Mouse (Mus musculus): ENCODE measurements around the gene Fgfr2. TPM values are rescaled to one million over a fixed set of nuclear protein-coding genes. Genes with fewer than 3 reads are reported as not detected.

Gene Fgfr2
- polyA plus RNA-seq, 1 experiment from 2014 or later, result 93.6 TPM

DNA sequence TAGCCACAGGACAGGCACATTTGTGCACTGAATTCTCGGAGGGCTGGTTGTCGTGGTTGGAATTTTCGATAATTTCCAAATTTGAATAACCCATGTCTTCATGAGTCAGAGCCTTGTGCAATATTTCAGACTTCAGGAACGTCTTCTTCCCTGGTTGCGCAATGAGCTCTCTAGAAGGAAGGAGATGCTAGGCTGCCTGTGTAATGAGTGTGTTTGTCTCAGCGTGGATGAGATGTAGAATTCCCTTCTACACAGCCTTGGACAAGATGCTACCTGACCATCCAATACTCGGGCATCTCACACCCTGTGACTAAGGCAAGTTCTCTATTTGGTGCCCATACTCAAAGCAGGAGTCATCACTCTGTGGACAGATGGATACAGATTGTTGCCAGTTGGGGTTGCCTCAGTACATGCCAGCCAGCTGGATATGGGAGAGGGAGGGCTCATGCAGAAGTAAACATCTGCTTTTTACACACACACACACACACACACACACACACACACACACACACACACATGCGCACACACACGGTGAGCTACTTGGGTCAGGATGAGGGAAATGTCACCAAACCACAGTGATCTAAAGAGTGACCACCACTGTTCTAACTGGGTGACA is 2179.8 kb downstream of the Fgfr2 start:
- no peaks in the 10 kb centered on the region for H3K9me3 ChIP-seq (ENCODE audit: control insufficient read depth, low read length)
- no peak overlapping the region for H3K27ac ChIP-seq (ENCODE audit: low read depth, low read length)
- no peaks in the 10 kb centered on the region for H3K4me1 ChIP-seq (replicated peaks; ENCODE audit: control insufficient read depth, insufficient read depth, low read length)
- no peak overlapping the region for H3K4me2 ChIP-seq (ENCODE audit: low read depth, low read length, severe bottlenecking)
- H3K4me3 ChIP-seq (ENCODE audit: low read depth, low read length), result no peak overlapping the region
- no peak for ATAC-seq (replicated peaks; ENCODE audit: low FRiP score)
- no peaks in the 10 kb centered on the region for H3K36me3 ChIP-seq (ENCODE audit: control insufficient read depth, insufficient read depth, low read length)
- WGBS, result 90% methylated on average over 9 of the region's 9 CpGs
- H3K27me3 ChIP-seq (ENCODE audit: control insufficient read depth, insufficient read depth, low read length), result no peaks in the 10 kb centered on the region
- peak; percentile 9 for DNase-seq (ENCODE audit: low spot score)
- no peak overlapping the region for H3K9ac ChIP-seq (ENCODE audit: low read length)

DNA sequence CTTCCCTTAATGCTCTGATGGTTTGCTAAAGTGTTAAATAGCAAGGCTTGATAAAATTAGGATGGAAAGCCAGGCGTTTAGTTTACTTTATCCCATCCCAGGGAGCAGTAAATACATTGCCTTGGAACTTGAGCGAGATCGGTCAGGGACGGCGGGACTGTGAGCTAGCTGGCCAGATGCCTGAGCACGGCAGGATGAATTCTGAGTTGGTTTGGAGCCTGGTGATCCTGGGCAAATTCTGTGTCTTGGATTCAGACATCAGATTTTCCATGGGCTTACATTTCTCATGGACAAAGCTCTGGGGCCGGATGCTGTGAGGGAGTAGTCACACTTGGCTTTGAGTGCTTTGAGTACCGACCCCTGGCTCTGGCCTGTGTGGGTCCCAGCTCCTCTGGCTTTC is 2182.4 kb downstream of the Fgfr2 start:
- no peaks in the 10 kb centered on the region for H3K9me3 ChIP-seq (ENCODE audit: control insufficient read depth, low read length)
- no peak overlapping the region for H3K9ac ChIP-seq (ENCODE audit: low read length)
- H3K4me1 ChIP-seq (replicated peaks; ENCODE audit: control insufficient read depth, insufficient read depth, low read length), result peaks cover 8% of the 10 kb centered on the region
- H3K36me3 ChIP-seq (ENCODE audit: control insufficient read depth, insufficient read depth, low read length), result no peaks in the 10 kb centered on the region
- DNase-seq (ENCODE audit: low spot score) (peak; percentile 23), ATAC-seq (replicated peaks; ENCODE audit: low FRiP score) (no peak)
- no peak overlapping the region for H3K27ac ChIP-seq (ENCODE audit: low read depth, low read length)
- H3K4me2 ChIP-seq (ENCODE audit: low read depth, low read length, severe bottlenecking), result no peak overlapping the region
- no peak overlapping the region for H3K4me3 ChIP-seq (ENCODE audit: low read depth, low read length)
- 90% methylated on average over 8 of the region's 8 CpGs for WGBS
- peaks cover 26% of the 10 kb centered on the region for H3K27me3 ChIP-seq (ENCODE audit: control insufficient read depth, insufficient read depth, low read length)

DNA sequence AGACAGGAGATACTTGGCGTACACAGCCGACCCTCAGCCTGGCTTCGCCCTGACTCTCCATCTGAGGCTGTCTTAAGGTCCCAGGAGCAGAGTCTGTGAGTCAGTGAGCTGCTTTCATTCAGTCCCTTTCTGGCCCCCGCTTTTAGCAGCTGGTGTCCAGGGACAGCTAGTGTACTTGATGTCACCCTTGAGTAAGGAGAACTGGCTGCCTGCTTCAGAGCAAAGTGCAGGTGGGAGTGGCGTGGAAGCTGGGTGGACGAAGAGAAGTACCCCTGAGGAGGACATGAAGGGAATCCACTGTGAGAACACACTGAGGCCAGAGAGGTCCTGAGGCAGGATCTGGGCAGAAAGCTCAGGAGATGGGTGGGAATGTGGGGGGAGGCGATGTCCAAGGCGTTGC is 2184.3 kb downstream of the Fgfr2 start:
- H3K9ac ChIP-seq (ENCODE audit: low read length), result no peak overlapping the region
- 91% methylated on average over 8 of the region's 8 CpGs for WGBS
- H3K27ac ChIP-seq (ENCODE audit: low read depth, low read length), result no peak overlapping the region
- H3K27me3 ChIP-seq (ENCODE audit: control insufficient read depth, insufficient read depth, low read length), result peaks cover 43% of the 10 kb centered on the region
- no peaks in the 10 kb centered on the region for H3K9me3 ChIP-seq (ENCODE audit: control insufficient read depth, low read length)
- no peaks in the 10 kb centered on the region for H3K36me3 ChIP-seq (ENCODE audit: control insufficient read depth, insufficient read depth, low read length)
- no peak overlapping the region for H3K4me3 ChIP-seq (ENCODE audit: low read depth, low read length)
- ATAC-seq (replicated peaks; ENCODE audit: low FRiP score) (no peak), DNase-seq (ENCODE audit: low spot score) (peak; percentile 33)
- H3K4me1 ChIP-seq (replicated peaks; ENCODE audit: control insufficient read depth, insufficient read depth, low read length), result peaks cover 9% of the 10 kb centered on the region
- H3K4me2 ChIP-seq (ENCODE audit: low read depth, low read length, severe bottlenecking), result no peak overlapping the region

DNA sequence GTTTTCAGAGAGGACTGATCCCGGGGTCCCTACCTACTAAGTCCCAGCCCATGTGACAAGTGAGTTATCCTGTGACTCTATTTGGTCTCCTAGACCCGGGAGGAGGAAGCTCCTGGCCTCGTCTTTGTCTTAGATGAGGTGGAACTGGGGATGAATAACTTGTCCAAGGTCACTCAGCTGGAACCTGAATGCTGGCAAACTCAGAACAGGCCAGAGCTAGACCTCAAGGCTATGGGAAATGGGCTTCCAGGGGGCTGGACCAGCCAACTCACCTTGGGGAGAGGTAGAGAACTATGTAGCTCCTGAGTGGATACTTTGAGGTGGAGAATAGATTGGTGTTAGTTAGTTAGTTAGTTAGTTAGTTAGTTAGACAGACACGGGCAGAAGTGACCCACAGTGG is 2185.1 kb downstream of the Fgfr2 start:
- Histone ChIP-seq H3K4me3 (ENCODE audit: low read depth, low read length) (no peak overlapping the region), H3K36me3 (ENCODE audit: control insufficient read depth, insufficient read depth, low read length) (no peaks in the 10 kb centered on the region), H3K27ac (ENCODE audit: low read depth, low read length) (no peak overlapping the region), H3K27me3 (ENCODE audit: control insufficient read depth, insufficient read depth, low read length) (peaks cover 47% of the 10 kb centered on the region), H3K9me3 (ENCODE audit: control insufficient read depth, low read length) (no peaks in the 10 kb centered on the region), H3K4me1 (replicated peaks; ENCODE audit: control insufficient read depth, insufficient read depth, low read length) (peaks cover 9% of the 10 kb centered on the region), H3K9ac (ENCODE audit: low read length) (no peak overlapping the region), H3K4me2 (ENCODE audit: low read depth, low read length, severe bottlenecking) (no peak overlapping the region)
- DNase-seq (ENCODE audit: low spot score), result peak; percentile 37
- ATAC-seq (replicated peaks; ENCODE audit: low FRiP score), result no peak
- WGBS, result 67% methylated on average over 4 of the region's 4 CpGs

DNA sequence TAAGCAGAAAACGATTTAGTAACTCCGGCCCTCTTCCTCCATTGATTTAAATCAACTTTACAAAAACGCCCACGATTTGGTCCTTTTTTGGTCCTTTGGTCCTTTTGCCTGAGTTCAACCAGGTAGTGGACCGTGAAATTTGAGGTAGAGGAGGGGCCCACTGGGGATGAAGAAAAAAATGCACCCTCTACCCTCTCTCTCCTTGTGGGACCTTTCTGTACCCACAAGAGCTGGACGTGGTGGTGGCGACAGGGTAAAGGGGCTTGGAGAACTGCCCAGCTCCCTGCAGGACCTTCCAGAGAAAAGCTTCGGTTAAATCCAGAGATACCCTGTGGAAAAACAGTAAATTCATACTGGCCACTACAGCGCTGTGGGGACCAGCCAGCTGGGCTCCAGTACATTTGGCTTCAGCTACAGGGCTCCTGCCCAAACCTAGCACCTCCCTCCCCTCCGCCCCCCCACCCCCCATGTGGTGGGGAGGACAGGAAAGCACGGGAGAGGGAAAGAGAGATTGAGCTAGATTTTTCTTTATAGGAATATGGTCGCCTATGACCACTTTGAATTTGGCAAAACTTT is 2185.8 kb downstream of the Fgfr2 start:
- ATAC-seq (replicated peaks; ENCODE audit: low FRiP score), result no peak
- Histone ChIP-seq H3K4me1 (replicated peaks; ENCODE audit: control insufficient read depth, insufficient read depth, low read length) (peaks cover 9% of the 10 kb centered on the region), H3K27ac (ENCODE audit: low read depth, low read length) (no peak overlapping the region), H3K4me3 (ENCODE audit: low read depth, low read length) (no peak overlapping the region), H3K9me3 (ENCODE audit: control insufficient read depth, low read length) (no peaks in the 10 kb centered on the region), H3K27me3 (ENCODE audit: control insufficient read depth, insufficient read depth, low read length) (peaks cover 47% of the 10 kb centered on the region), H3K9ac (ENCODE audit: low read length) (no peak overlapping the region), H3K4me2 (ENCODE audit: low read depth, low read length, severe bottlenecking) (no peak overlapping the region), H3K36me3 (ENCODE audit: control insufficient read depth, insufficient read depth, low read length) (no peaks in the 10 kb centered on the region)
- 30% methylated on average over 12 of the region's 12 CpGs for WGBS
- DNase-seq (ENCODE audit: low spot score), result peak; percentile 44

DNA sequence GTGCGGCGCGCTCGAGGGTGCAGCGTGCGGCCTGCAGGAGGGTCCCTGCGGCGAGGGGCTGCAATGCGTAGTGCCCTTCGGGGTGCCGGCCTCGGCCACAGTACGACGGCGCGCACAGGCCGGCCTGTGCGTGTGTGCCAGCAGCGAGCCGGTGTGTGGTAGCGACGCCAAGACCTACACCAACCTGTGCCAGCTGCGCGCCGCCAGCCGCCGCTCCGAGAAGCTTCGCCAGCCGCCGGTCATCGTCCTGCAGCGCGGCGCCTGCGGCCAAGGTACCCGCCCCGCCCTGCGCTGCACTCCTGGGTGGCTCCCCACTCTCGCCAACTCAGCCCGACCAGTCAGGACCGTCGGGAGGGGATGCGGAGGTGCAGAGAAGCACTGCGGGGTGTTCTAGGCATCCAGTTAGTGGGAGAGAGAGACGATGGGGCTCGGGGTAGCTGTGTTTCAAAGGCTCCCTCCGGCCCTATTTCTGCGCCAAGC is 2186.6 kb downstream of the Fgfr2 start:
- no peaks in the 10 kb centered on the region for H3K36me3 ChIP-seq (ENCODE audit: control insufficient read depth, insufficient read depth, low read length)
- peak overlapping the region; percentile 39 for H3K4me3 ChIP-seq (ENCODE audit: low read depth, low read length)
- under 1% methylated on average over 49 of the region's 49 CpGs for WGBS
- peaks cover 47% of the 10 kb centered on the region for H3K27me3 ChIP-seq (ENCODE audit: control insufficient read depth, insufficient read depth, low read length)
- no peak overlapping the region for H3K9ac ChIP-seq (ENCODE audit: low read length)
- no peak overlapping the region for H3K27ac ChIP-seq (ENCODE audit: low read depth, low read length)
- no peaks in the 10 kb centered on the region for H3K9me3 ChIP-seq (ENCODE audit: control insufficient read depth, low read length)
- H3K4me2 ChIP-seq (ENCODE audit: low read depth, low read length, severe bottlenecking), result peak overlapping the region; percentile 57
- peaks cover 9% of the 10 kb centered on the region for H3K4me1 ChIP-seq (replicated peaks; ENCODE audit: control insufficient read depth, insufficient read depth, low read length)
- ATAC-seq (replicated peaks; ENCODE audit: low FRiP score) (peak; percentile 21; the same call in 1 of the 2 replicates), DNase-seq (ENCODE audit: low spot score) (peak; percentile 57)

DNA sequence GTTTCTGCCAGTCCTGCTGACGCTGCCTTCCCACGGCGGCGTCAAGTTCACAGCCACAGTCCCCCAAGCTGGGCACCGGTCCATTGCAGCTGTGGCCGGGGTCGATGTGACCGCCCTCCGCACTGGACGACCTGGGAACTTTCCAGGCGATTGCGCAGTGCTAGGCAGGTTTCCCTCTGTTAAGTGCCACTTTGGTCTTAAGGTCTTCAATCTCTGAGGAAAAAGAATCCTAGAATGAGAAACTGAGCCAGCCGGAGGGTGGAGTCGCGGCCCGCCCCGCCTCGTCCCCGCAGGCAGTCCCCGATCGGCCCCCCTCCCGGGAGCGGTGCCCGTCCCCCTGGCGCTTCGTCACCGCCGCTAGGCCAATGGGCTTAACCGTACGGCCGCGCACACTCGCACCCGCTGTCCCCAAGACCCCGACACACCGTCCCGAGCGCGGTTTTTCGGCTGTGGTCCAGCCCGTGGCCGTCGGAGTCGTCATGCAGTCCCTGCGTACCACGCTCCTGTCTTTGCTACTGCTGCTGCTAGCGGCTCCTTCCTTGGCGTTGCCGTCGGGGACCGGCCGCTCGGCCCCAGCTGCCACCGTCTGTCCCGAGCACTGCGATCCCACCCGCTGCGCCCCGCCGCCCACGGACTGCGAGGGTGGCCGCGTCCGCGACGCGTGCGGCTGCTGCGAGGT is 2187.2 kb downstream of the Fgfr2 start, which contains the start of gene Htra1:
TSS of gene Htra1 (plus strand) at position 319 of the 679 bp plus-strand sequence.
- no peaks in the 10 kb centered on the region for H3K36me3 ChIP-seq (ENCODE audit: control insufficient read depth, insufficient read depth, low read length)
- DNase-seq (ENCODE audit: low spot score), result peak; percentile 75
- peaks cover 47% of the 10 kb centered on the region for H3K27me3 ChIP-seq (ENCODE audit: control insufficient read depth, insufficient read depth, low read length)
- under 1% methylated on average over 70 of the region's 70 CpGs for WGBS
- H3K9me3 ChIP-seq (ENCODE audit: control insufficient read depth, low read length), result no peaks in the 10 kb centered on the region
- peak; percentile 63; the same call in 1 of the 2 replicates for ATAC-seq (replicated peaks; ENCODE audit: low FRiP score)
- H3K4me1 ChIP-seq (replicated peaks; ENCODE audit: control insufficient read depth, insufficient read depth, low read length), result peaks cover 9% of the 10 kb centered on the region
- H3K27ac ChIP-seq (ENCODE audit: low read depth, low read length), result no peak within 1 kb of the TSS
- H3K9ac ChIP-seq (ENCODE audit: low read length), result no peak within 1 kb of the TSS
- H3K4me3 ChIP-seq (ENCODE audit: low read depth, low read length), result peak within 1 kb of the TSS; percentile 39
- peak within 1 kb of the TSS; percentile 57 for H3K4me2 ChIP-seq (ENCODE audit: low read depth, low read length, severe bottlenecking)

DNA sequence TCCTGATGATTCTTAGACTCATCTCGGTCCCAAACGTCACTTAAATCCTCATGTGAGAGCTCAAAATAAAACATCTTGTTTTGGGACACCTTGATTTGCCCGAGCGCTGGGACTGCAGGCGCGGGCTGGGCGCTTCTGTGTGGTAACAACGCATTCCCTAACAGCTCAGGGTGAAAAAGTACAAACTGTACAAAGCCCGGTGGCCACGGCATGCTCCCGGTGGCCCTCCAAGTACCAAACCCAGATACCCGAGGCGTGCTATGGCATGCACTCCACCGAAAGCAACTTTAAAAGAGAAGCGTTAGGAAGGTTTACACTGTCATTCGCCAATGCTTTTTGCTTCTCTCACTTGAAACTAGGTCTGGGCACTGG is 2187.7 kb downstream of the Fgfr2 start:
- Histone ChIP-seq H3K27ac (ENCODE audit: low read depth, low read length) (no peak overlapping the region), H3K36me3 (ENCODE audit: control insufficient read depth, insufficient read depth, low read length) (no peaks in the 10 kb centered on the region), H3K4me3 (ENCODE audit: low read depth, low read length) (peak overlapping the region; percentile 39), H3K9me3 (ENCODE audit: control insufficient read depth, low read length) (no peaks in the 10 kb centered on the region), H3K4me2 (ENCODE audit: low read depth, low read length, severe bottlenecking) (peak overlapping the region; percentile 57), H3K4me1 (replicated peaks; ENCODE audit: control insufficient read depth, insufficient read depth, low read length) (peaks cover 9% of the 10 kb centered on the region), H3K27me3 (ENCODE audit: control insufficient read depth, insufficient read depth, low read length) (peaks cover 47% of the 10 kb centered on the region), H3K9ac (ENCODE audit: low read length) (no peak overlapping the region)
- DNase-seq (ENCODE audit: low spot score), result no peak
- no peak for ATAC-seq (replicated peaks; ENCODE audit: low FRiP score)
- WGBS, result 14% methylated on average over 16 of the region's 16 CpGs
